Mouse (Mus musculus) thymus, postnatal 14 days (tissue): ENCODE measurements at regions not wholly inside any gene's neighbourhood (a gene's known extent, or its start where the extent isn't known, plus 50 kb on each side); places are given as distances from the start of the nearest gene placed in this dataset.

Experiments used
- DNase-seq: peaks from one replicate; pipeline ENCODE4 v3.0.0; 2021

GRCm38 (mm10) chr2:47994185-47994584, 819.7 kb upstream of the Acvr2a start:
- no peak for DNase-seq

- no peak for DNase-seq
These were observed 812.7 kb upstream of the Acvr2a start for GRCm38 (mm10) chr2:48001230-48001629.

GRCm38 (mm10) chr2:48001800-48002507, 812.0 kb upstream of the Acvr2a start:
- DNase-seq: peak; percentile 28

- no peak for DNase-seq
These were observed 803.6 kb upstream of the Acvr2a start for GRCm38 (mm10) chr2:48010308-48010707.

GRCm38 (mm10) chr2:48027559-48027958, 786.4 kb upstream of the Acvr2a start:
- DNase-seq: no peak

GRCm38 (mm10) chr2:48061375-48061774, 752.5 kb upstream of the Acvr2a start:
- no peak for DNase-seq

- no peak for DNase-seq
These were observed 750.5 kb upstream of the Acvr2a start for GRCm38 (mm10) chr2:48063436-48063835.

- DNase-seq: no peak
These were observed 748.7 kb upstream of the Acvr2a start for GRCm38 (mm10) chr2:48065162-48065561.

- no peak for DNase-seq
These were observed 731.6 kb upstream of the Acvr2a start for GRCm38 (mm10) chr2:48082120-48082799.

- no peak for DNase-seq
These were observed 715.6 kb upstream of the Acvr2a start for GRCm38 (mm10) chr2:48098287-48098686.

GRCm38 (mm10) chr2:48098931-48099531, 714.9 kb upstream of the Acvr2a start:
- no peak for DNase-seq

GRCm38 (mm10) chr2:48123662-48124061, 690.2 kb upstream of the Acvr2a start:
- DNase-seq: no peak

GRCm38 (mm10) chr2:48138051-48138611, 675.8 kb upstream of the Acvr2a start:
- DNase-seq: no peak

- no peak for DNase-seq
These were observed 672.6 kb upstream of the Acvr2a start for GRCm38 (mm10) chr2:48141281-48141680.

GRCm38 (mm10) chr2:48154706-48155105, 659.2 kb upstream of the Acvr2a start:
- no peak for DNase-seq

- DNase-seq: no peak
These were observed 641.3 kb upstream of the Acvr2a start for GRCm38 (mm10) chr2:48172626-48173025.

GRCm38 (mm10) chr2:48186161-48186560, 627.7 kb upstream of the Acvr2a start:
- no peak for DNase-seq

- DNase-seq: no peak
These were observed 627.3 kb upstream of the Acvr2a start for GRCm38 (mm10) chr2:48186609-48187008.

- DNase-seq: no peak
These were observed 602.1 kb upstream of the Acvr2a start for GRCm38 (mm10) chr2:48211804-48212203.

GRCm38 (mm10) chr2:48220771-48221170, 593.1 kb upstream of the Acvr2a start:
- DNase-seq: no peak

- no peak for DNase-seq
These were observed 590.7 kb upstream of the Acvr2a start for GRCm38 (mm10) chr2:48223084-48223799.

- DNase-seq: no peak
These were observed 563.7 kb upstream of the Acvr2a start for GRCm38 (mm10) chr2:48250174-48250573.

GRCm38 (mm10) chr2:48260299-48260698, 553.6 kb upstream of the Acvr2a start:
- DNase-seq: no peak
